Mouse (Mus musculus): ENCODE measurements around the gene Ccl9.

DNA sequence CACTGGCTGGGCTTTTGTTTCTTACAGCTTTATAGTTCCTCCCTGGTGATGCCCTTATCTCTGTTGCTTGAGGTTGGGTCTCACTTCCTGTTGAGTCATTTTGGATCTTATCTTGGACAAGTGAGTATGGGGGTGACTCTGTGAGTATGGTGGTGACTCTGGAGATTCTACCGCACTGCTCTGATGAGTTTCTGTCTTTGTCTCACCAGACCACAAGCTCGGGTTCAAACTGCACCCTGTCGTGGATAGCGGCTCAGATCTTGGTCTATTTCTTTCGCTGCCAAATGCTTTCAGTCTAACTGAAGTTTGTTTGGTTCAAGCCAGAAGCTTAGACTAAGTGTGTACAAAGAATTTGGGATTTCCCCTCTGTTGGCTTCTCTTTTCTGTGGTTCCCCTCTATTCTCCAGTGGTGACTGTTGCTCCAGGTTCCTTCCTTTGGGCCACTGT, 28.2 kb downstream of the Ccl9 start:
- TF ChIP-seq POLR2A (IDR thresholded peaks at IDR 0.05; ENCODE audit: low read depth, low read length) = no peak
- TF ChIP-seq CTCF (IDR thresholded peaks at IDR 0.05; ENCODE audit: borderline replicate concordance, insufficient read depth, low read length) = no peak

Data from embryonic fibroblast, embryonic 13.5 days (primary cell).